Mouse (Mus musculus): ENCODE data around the gene Tnip3. TPM values are rescaled to one million over a fixed set of nuclear protein-coding genes. Genes with fewer than 3 reads are reported as not detected.
A peak's percentile ranks its signal among the peaks of the same experiment; 100 is the strongest.

The Tnip3 gene
- total RNA-seq, 2 experiments from 2014 or later, result not detected

GRCm38 (mm10) chr6:65623016-65623715 lies 98.1 kb downstream of the Tnip3 start:
- intact Hi-C loops (cut with DNase I), result no loop called here
- DNase-seq (ENCODE audit: low spot score in 2 of 2), result no peak

- intact Hi-C loops (cut with DNase I), result no loop called here
- DNase-seq (ENCODE audit: low spot score in 2 of 2), result no peak
Measured at GRCm38 (mm10) chr6:65630578-65630977, 105.5 kb downstream of the Tnip3 start.

GRCm38 (mm10) chr6:65632184-65632583 lies 107.1 kb downstream of the Tnip3 start:
- intact Hi-C loops (cut with DNase I), result no loop called here
- DNase-seq (ENCODE audit: low spot score in 2 of 2), result no peak

- DNase-seq (ENCODE audit: low spot score in 2 of 2), result no peak
- intact Hi-C loops (cut with DNase I), result no loop called here
Measured at GRCm38 (mm10) chr6:65642431-65642830, 117.3 kb downstream of the Tnip3 start.

- no peak for DNase-seq (ENCODE audit: low spot score in 2 of 2)
- intact Hi-C loops (cut with DNase I), result no loop called here
Measured at GRCm38 (mm10) chr6:65644110-65644509, 119.0 kb downstream of the Tnip3 start.

GRCm38 (mm10) chr6:65646408-65646807 lies 121.3 kb downstream of the Tnip3 start:
- DNase-seq (ENCODE audit: low spot score in 2 of 2), result no peak
- intact Hi-C loops (cut with DNase I), result no loop called here

- intact Hi-C loops (cut with DNase I), result no loop called here
Measured at GRCm38 (mm10) chr6:65647731-65648130, 122.6 kb downstream of the Tnip3 start.

GRCm38 (mm10) chr6:65651376-65651775 lies 126.3 kb downstream of the Tnip3 start:
- intact Hi-C loops (cut with DNase I), result loop anchor here (5.0 to 10.0 kb wide), 2 partner anchors 453 to 816 kb away; no protein-coding TSS in a partner anchor

More at GRCm38 (mm10) chr6:65647731-65648130, 122.6 kb downstream of the Tnip3 start:
- DNase-seq (ENCODE audit: low spot score in 2 of 2), result no peak

GRCm38 (mm10) chr6:65661272-65661671 lies 136.2 kb downstream of the Tnip3 start:
- no peak for DNase-seq (ENCODE audit: low spot score in 2 of 2)
- intact Hi-C loops (cut with DNase I), result no loop called here

More at GRCm38 (mm10) chr6:65651376-65651775, 126.3 kb downstream of the Tnip3 start:
- peak in 1 of 2 experiments; percentile 42 for DNase-seq (ENCODE audit: low spot score in 2 of 2)

GRCm38 (mm10) chr6:65662050-65662449 lies 136.9 kb downstream of the Tnip3 start:
- no peak for DNase-seq (ENCODE audit: low spot score in 2 of 2)
- intact Hi-C loops (cut with DNase I), result no loop called here

GRCm38 (mm10) chr6:65663990-65664389 lies 138.9 kb downstream of the Tnip3 start:
- intact Hi-C loops (cut with DNase I), result no loop called here
- no peak for DNase-seq (ENCODE audit: low spot score in 2 of 2)

- intact Hi-C loops (cut with DNase I), result no loop called here
Measured at GRCm38 (mm10) chr6:65666295-65666694, 141.2 kb downstream of the Tnip3 start.

GRCm38 (mm10) chr6:65669971-65670370 lies 144.9 kb downstream of the Tnip3 start:
- intact Hi-C loops (cut with DNase I), result no loop called here
- no peak for DNase-seq (ENCODE audit: low spot score in 2 of 2)

More at GRCm38 (mm10) chr6:65666295-65666694, 141.2 kb downstream of the Tnip3 start:
- DNase-seq (ENCODE audit: low spot score in 2 of 2), result no peak

GRCm38 (mm10) chr6:65670981-65671411 lies 145.9 kb downstream of the Tnip3 start:
- peak in 1 of 2 experiments; percentile 4 for DNase-seq (ENCODE audit: low spot score in 2 of 2)
- intact Hi-C loops (cut with DNase I), result no loop called here

- peak; percentile 13 to 46 for DNase-seq (ENCODE audit: low spot score in 2 of 2)
- intact Hi-C loops (cut with DNase I), result no loop called here
Measured at GRCm38 (mm10) chr6:65671451-65671850, 146.3 kb downstream of the Tnip3 start, which contains the start of gene Ndnf. Gene Ndnf (plus strand): TSS chr6:65671590.

GRCm38 (mm10) chr6:65672131-65673031 lies 147.3 kb downstream of the Tnip3 start:
- intact Hi-C loops (cut with DNase I), result no loop called here
- DNase-seq (ENCODE audit: low spot score in 2 of 2), result peak in 1 of 2 experiments; percentile 16

Data from left cerebral cortex, postnatal 14 days (tissue).